Mouse (Mus musculus) urinary bladder, adult 2 months (tissue): Measurements from ENCODE around the gene Olfr304. TPM values are rescaled to one million over a fixed set of nuclear protein-coding genes. Genes with fewer than 3 reads are reported as not detected.
"Not testable (repeated sequence)": the region's sequence is repeated elsewhere in the genome, so short reads cannot be mapped to it uniquely, and the experiment has no call there.

Experiments used
- DNase-seq: peaks from one replicate; pipeline ENCODE4 v3.0.0; 2022; ENCODE audit warnings: low spot score
- polyA plus RNA-seq: library from polyadenylated mRNA; depleted of rRNA; stranded (reverse); fragments of >200 nt; gene quantifications from 2 replicates; pipeline ENCODE4 v1.2.3, GENCODE M21; 2012; rRNA removed

The Olfr304 gene
- polyA plus RNA-seq, result not detected in 2 replicates

- DNase-seq, result no peak
Measured at GRCm38 (mm10) chr7:86386558-86386957, at the start of gene Olfr304. Gene Olfr304, minus strand, starts transcription at chr7:86386658.

- DNase-seq, result no peak
Measured at GRCm38 (mm10) chr7:86403546-86403945, 17.1 kb upstream of the Olfr304 start, which contains the start of gene Olfr301. Gene Olfr301, plus strand, starts transcription at chr7:86403846.

GRCm38 (mm10) chr7:86397689-86398088 is 11.2 kb upstream of the Olfr304 start, which contains the start of gene Olfr303:
Gene Olfr303, minus strand, starts transcription at chr7:86397789.
- no peak for DNase-seq

DNA sequence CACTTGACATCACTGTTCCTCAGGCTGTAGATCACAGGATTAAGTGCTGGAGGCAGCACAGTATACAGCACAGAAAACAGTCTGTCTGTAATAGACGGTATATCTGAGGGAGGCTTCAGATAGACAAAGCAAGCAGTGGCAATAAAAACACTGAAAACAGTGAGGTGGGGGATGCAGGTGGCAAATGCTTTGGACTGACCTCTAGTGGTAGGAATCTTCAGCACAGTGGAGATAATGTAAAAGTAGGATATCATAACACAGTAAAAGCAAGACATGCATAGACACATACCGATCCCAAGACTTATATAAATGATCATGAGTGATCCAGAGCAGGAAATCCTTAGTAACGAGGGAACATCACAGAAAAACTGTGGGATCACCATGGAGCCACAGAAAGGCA is 689 bp downstream of the Olfr304 start:
- no peak for DNase-seq

- DNase-seq, result no peak
Measured at GRCm38 (mm10) chr7:86366828-86367227, 19.6 kb downstream of the Olfr304 start, which contains the start of gene Olfr305. Gene Olfr305, minus strand, starts transcription at chr7:86366928.

DNA sequence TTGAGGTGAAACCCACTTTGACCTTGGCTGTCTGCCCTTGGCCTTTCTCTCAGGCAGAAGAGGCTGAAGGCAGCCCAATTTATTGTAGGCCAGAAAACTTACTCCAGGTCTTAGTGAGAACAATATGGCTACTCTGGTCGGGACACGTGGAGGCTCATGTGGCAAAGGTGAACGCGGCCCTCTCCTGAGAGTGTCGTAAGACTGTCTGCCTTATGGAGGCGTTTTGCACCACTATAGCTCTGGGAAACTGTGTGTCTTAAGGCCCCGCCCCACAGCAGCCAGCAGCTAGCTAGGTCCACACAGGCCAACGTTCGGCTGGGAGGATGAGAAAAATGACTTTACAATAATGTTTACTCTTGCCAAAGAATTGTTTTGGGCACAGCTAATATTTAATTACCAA is 40.2 kb downstream of the Olfr304 start:
- DNase-seq, result not testable (repeated sequence)

DNA sequence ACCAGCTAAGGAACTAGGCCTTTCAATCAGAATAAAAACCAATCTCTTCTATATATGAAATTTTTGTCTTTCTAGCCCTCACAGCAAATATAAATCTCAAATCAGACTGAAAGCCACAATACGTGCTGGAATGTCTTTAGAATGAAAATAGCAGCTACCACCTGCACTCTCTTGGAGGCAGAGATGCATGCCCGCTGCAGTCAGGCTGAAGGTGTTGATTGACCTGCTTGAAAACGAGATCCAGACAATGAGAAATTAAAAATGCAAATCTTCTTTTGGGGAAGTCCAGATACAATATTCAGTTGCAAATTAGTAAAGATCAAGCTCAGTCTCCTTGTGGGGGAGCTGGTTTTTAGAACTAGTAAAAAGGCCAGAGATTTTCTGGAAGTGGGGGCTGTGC is 42.2 kb downstream of the Olfr304 start:
- no peak for DNase-seq

DNA sequence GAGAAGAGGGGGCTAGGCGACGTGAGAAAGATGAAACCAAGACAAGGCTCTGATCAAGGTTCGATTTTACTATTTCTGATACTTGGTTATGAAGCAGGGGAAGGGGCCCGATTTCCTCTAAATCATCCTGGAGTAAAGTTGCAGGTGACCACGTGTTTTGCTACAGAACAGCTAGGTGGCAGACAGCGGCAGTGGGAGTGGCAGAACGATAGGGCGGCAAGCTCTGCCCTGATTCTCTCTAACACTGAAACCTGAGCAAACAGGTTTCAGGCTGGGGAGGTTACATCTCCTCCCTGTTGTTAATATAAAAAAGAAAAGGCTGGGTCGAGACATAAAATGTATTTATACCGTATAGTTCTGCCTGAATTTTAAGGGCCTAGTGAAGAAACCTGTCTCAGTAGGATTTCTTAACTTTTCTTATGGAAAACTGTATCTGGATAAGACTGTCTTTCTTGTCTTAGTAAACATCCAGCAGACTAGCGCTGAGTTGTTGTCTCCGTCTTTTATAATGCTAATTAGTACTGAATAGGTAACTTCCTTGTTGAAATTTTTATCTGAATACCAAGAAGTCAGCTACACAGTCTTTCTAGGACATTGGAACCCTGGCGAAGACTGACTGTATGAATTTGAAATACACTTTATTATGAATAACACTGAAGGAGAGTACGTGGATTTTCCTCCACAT is 43.4 kb downstream of the Olfr304 start:
- no peak for DNase-seq

- DNase-seq, result no peak
Measured at GRCm38 (mm10) chr7:86337486-86337885, 49.0 kb downstream of the Olfr304 start, which contains the start of gene Olfr307. Gene Olfr307, minus strand, starts transcription at chr7:86337586.

Other genes with a start within 250 kb of the Olfr304 start
- gene Vmn2r75, start 214.9 kb downstream of the Olfr304 start, polyA plus RNA-seq, result not detected in 2 replicates
- gene Vmn2r76, start 140.3 kb downstream of the Olfr304 start, polyA plus RNA-seq, result not detected in 2 replicates
- not detected in 2 replicates for gene Olfr310, start 109.5 kb downstream of the Olfr304 start, polyA plus RNA-seq
- not detected in 2 replicates for gene Olfr309, start 73.0 kb downstream of the Olfr304 start, polyA plus RNA-seq
- gene Olfr308, start 61.0 kb downstream of the Olfr304 start, polyA plus RNA-seq, result not detected in 2 replicates
- not detected in 2 replicates for gene Olfr307, start 49.1 kb downstream of the Olfr304 start, polyA plus RNA-seq
- not detected in 2 replicates for gene Olfr305, start 19.7 kb downstream of the Olfr304 start, polyA plus RNA-seq
- gene Olfr303, start 11.1 kb upstream of the Olfr304 start, polyA plus RNA-seq, result not detected in 2 replicates
- gene Olfr301, start 17.2 kb upstream of the Olfr304 start, polyA plus RNA-seq, result not detected in 2 replicates
- not detected in 2 replicates for gene Olfr299, start 73.3 kb upstream of the Olfr304 start, polyA plus RNA-seq
- gene Olfr298, start 105.8 kb upstream of the Olfr304 start, polyA plus RNA-seq, result not detected in 2 replicates
- gene Olfr297, start 133.3 kb upstream of the Olfr304 start, polyA plus RNA-seq, result not detected in 2 replicates
- gene Olfr295, start 197.2 kb upstream of the Olfr304 start, polyA plus RNA-seq, result not detected in 2 replicates
- gene Olfr294, start 230.0 kb upstream of the Olfr304 start, polyA plus RNA-seq, result not detected in 2 replicates